Mouse (Mus musculus) bone marrow macrophage, adult 2 months (primary cell): Measurements from ENCODE around the gene Palm3. TPM values are rescaled to one million over a fixed set of nuclear protein-coding genes. Genes with fewer than 3 reads are reported as not detected.
"Not testable (repeated sequence)": the region's sequence is repeated elsewhere in the genome, so short reads cannot be mapped to it uniquely, and the experiment has no call there.

Source experiments
- H3K27ac ChIP-seq: 2 replicates; pipeline ENCODE4 v1.5.1; 2012; ENCODE audit warnings: low read depth, low read length; ENCODE audit not compliant: insufficient read depth
- H3K4me1 ChIP-seq: 2 replicates; pipeline ENCODE4 v1.6.1; 2012; ENCODE audit warnings: low read length; ENCODE audit not compliant: control insufficient read depth, insufficient read depth
- H3K4me3 ChIP-seq: 2 replicates; pipeline ENCODE4 v1.5.1; 2012; ENCODE audit warnings: mild to moderate bottlenecking, low read length, moderate library complexity; ENCODE audit not compliant: insufficient read depth
- CTCF ChIP-seq: IDR thresholded peaks from 2 replicates; pipeline ENCODE4 v1.5.1; 2012; ENCODE audit warnings: low read depth, mild to moderate bottlenecking, low read length, moderate library complexity
- POLR2A ChIP-seq: IDR thresholded peaks from 2 replicates; pipeline ENCODE4 v1.6.1; 2012; ENCODE audit warnings: mild to moderate bottlenecking, low read depth, low read length, borderline replicate concordance
- polyA plus RNA-seq: library from polyadenylated mRNA; stranded (reverse); fragments of >200 nt; gene quantifications from 2 replicates; pipeline ENCODE4 v1.2.4, GENCODE M21; 2012; ENCODE audit not compliant: missing spikeins, insufficient read depth, insufficient read length

The Palm3 gene
- polyA plus RNA-seq, 1 experiment, result not detected

DNA sequence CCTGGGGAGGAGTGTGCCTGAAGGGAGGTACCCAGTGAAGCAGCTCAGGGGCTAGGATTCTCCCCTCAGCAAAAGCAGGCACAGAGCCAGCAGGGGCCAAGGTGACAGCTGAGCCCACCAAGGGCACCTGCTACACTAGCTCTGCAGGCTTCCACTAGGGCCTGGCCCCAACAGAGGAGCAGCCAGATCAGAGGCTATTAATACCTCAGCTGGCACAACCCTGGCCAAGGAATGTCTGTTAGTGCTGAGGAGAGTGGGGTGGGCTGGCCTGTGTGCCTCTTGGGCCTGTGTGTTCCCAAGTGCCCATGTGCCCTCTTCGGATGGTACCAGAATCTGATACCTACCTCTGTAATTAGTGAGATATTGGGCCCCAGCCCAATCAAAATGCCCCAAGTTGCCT lies 41.0 kb upstream of the Palm3 start:
- H3K4me3 ChIP-seq, result no peak overlapping the region
- TF ChIP-seq CTCF, result no peak
- no peak for TF ChIP-seq POLR2A
- peaks cover 19% of the 10 kb centered on the region for H3K4me1 ChIP-seq
- no peak overlapping the region for H3K27ac ChIP-seq

GRCm38 (mm10) chr8:83980845-83981244 lies 40.4 kb upstream of the Palm3 start:
- TF ChIP-seq CTCF (no peak), POLR2A (no peak)
- no peak overlapping the region for H3K4me3 ChIP-seq
- H3K4me1 ChIP-seq, result peaks cover 19% of the 10 kb centered on the region
- no peak overlapping the region for H3K27ac ChIP-seq

- TF ChIP-seq CTCF (no peak), POLR2A (no peak)
- H3K27ac ChIP-seq, result no peak overlapping the region
- peaks cover 17% of the 10 kb centered on the region for H3K4me1 ChIP-seq
- no peak overlapping the region for H3K4me3 ChIP-seq
These were observed 39.7 kb upstream of the Palm3 start for GRCm38 (mm10) chr8:83981533-83981932.

- H3K27ac ChIP-seq, result no peak overlapping the region
- TF ChIP-seq POLR2A (no peak), CTCF (no peak)
- H3K4me3 ChIP-seq, result no peak overlapping the region
- peaks cover 8% of the 10 kb centered on the region for H3K4me1 ChIP-seq
These were observed 38.8 kb upstream of the Palm3 start for GRCm38 (mm10) chr8:83982449-83982848.

GRCm38 (mm10) chr8:83983222-83983621 lies 38.0 kb upstream of the Palm3 start:
- H3K27ac ChIP-seq, H3K4me1 ChIP-seq, H3K4me3 ChIP-seq: not testable (repeated sequence)

GRCm38 (mm10) chr8:83989243-83989642 lies 32.0 kb upstream of the Palm3 start:
- H3K27ac ChIP-seq, result peak overlapping the region; percentile 85
- peak overlapping the region; percentile 31 for H3K4me3 ChIP-seq
- TF ChIP-seq CTCF (no peak), POLR2A (no peak; the same call in 1 of the 2 replicates)
- H3K4me1 ChIP-seq, result peaks cover 28% of the 10 kb centered on the region

GRCm38 (mm10) chr8:83990170-83990569 lies 31.1 kb upstream of the Palm3 start:
- H3K4me1 ChIP-seq, result peaks cover 34% of the 10 kb centered on the region
- no peak overlapping the region for H3K4me3 ChIP-seq
- H3K27ac ChIP-seq, result no peak overlapping the region
- TF ChIP-seq CTCF (no peak), POLR2A (no peak)

DNA sequence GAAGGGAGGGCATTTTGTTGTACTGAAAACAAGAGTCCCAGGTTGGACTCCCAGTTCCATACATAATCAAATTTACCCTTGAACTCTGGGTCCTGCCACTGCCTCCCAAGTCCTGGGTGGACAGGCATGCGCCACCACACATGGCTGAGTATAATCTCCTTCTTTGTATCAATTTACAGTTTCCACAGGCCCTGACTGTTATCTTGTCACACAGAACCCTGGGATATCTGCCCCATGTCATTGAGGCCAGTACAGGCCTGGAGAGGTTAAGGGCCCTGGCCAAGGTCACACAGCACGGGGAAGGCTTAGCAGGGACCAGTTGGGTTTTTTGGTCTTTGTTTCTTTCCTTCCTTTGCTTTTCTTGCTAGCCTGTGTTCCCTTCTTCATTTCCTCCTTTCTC lies 28.8 kb upstream of the Palm3 start:
- TF ChIP-seq CTCF (no peak), POLR2A (no peak)
- Histone ChIP-seq H3K27ac (no peak overlapping the region), H3K4me3 (no peak overlapping the region), H3K4me1 (peaks cover 36% of the 10 kb centered on the region)

GRCm38 (mm10) chr8:83994030-83994429 lies 27.2 kb upstream of the Palm3 start:
- Histone ChIP-seq H3K4me1 (peaks cover 28% of the 10 kb centered on the region), H3K27ac (peak overlapping the region; percentile 33; the same call in 1 of the 2 replicates), H3K4me3 (no peak overlapping the region)
- TF ChIP-seq CTCF (no peak), POLR2A (no peak)

DNA sequence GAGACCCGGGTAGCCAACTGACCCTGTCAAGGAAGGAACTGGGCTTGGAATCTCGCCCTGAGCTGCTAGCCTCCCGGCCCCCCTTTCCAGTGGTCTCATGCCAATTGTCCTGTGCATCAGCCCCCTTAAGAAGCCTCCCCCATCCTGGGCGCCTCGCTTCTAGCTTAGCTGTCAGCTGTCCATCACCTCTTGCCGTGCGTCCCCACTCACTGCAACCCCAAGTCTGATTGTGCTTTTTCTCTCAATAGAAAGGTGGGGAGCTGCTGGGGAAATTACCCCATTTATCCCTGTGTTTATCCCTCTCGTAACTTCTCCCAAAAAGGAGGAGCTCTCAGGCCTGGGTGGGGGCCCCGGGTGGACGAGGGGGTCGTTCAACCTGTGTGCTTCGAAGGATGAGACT lies 25.3 kb upstream of the Palm3 start:
- Histone ChIP-seq H3K27ac (0 out of 2 replicates have a peak overlapping the region, but pooled peaks have one; percentile 70), H3K4me1 (peaks cover 21% of the 10 kb centered on the region), H3K4me3 (peak overlapping the region; percentile 71; the same call in 1 of the 2 replicates)
- TF ChIP-seq CTCF, result no peak
- no peak for TF ChIP-seq POLR2A

- TF ChIP-seq CTCF (no peak), POLR2A (peak; percentile 7; the same call in 1 of the 2 replicates)
- peak overlapping the region; percentile 76 for H3K4me3 ChIP-seq
- H3K4me1 ChIP-seq, result peaks cover 21% of the 10 kb centered on the region
- peak overlapping the region; percentile 77 for H3K27ac ChIP-seq
These were observed 24.4 kb upstream of the Palm3 start for GRCm38 (mm10) chr8:83996567-83997505.
